Mouse (Mus musculus): ENCODE measurements at regions not wholly inside any gene's neighbourhood (a gene's known extent, or its start where the extent isn't known, plus 50 kb on each side); places are given as distances from the start of the nearest gene placed in this dataset.

DNA sequence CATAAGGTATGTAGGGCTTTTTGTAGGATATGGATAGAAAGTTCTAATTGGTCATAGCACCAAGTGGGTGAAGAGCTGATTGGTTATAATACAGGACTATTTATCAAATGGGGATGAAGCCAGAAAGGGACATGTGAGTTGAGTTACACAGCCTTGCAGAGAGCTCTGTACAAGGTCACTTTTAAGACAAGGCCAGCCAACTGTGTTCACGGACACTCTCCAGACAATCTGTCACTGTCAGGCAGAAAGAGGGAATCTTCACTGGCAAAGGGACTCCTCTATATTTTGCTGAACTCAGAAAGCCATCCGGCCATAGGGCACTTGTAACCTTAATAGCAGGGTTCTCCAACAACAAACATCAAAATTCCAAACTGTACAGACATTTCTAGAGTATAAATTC lies 95.5 kb upstream of the Il15 start:
- no peaks in the 10 kb centered on the region for H3K4me1 ChIP-seq (replicated peaks; ENCODE audit: control insufficient read depth, insufficient read depth, low read length)
- WGBS = 78% methylated on average over 2 of the region's 2 CpGs
- no peak for DNase-seq (ENCODE audit: low spot score)
- no peak overlapping the region for H3K9ac ChIP-seq
- no peak overlapping the region for H3K27ac ChIP-seq
- H3K4me3 ChIP-seq (replicated peaks; ENCODE audit: low read length) = no peak overlapping the region
- no peaks in the 10 kb centered on the region for H3K9me3 ChIP-seq (ENCODE audit: control insufficient read depth, low read length)
- no peaks in the 10 kb centered on the region for H3K27me3 ChIP-seq (ENCODE audit: control insufficient read depth, insufficient read depth, low read length)
- no peak overlapping the region for H3K4me2 ChIP-seq (replicated peaks)
- no peaks in the 10 kb centered on the region for H3K36me3 ChIP-seq (replicated peaks; ENCODE audit: control insufficient read depth, insufficient read depth)
- no peak for ATAC-seq (ENCODE audit: low FRiP score)

DNA sequence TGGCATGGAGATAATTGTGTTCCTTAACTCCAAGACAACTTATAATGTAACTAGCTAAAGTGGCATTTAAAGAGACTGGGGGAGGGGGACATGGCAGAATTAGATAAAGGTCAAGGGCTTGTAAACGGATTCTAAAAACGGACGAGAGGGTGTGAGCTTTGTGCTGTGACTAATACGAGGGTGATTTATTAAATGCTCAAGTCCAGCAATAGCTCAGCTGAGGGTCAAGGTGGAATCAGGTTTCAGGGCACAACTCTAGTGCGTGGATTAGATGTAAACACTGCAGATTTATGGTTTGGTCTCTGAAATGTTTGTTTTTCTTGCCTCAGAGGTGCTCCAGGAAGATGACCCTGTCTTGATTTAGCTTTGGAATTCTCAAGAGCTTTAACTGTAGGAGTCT lies 74.8 kb upstream of the Il15 start:
- 43% methylated on average over 5 of the region's 5 CpGs for WGBS

DNA sequence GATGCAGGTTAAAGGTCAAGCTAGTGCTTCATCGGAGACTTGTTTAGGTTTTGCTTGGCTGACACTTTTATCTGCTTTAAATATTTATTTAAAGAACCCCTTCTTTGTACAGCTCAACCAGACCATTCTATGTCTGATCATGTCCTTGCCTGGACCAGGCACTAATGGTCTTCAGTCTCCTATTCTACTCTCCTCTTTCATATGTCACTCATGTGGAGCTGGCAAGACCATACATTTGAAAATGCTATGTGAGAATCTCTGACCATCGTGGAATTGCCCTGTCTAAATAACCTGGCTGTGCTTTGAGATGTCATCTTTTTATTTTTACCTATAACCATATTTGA lies 74.4 kb upstream of the Il15 start:
- DNase-seq (ENCODE audit: low spot score) = no peak
- Histone ChIP-seq H3K4me2 (replicated peaks) (no peak overlapping the region), H3K4me3 (replicated peaks; ENCODE audit: low read length) (no peak overlapping the region), H3K9ac (no peak overlapping the region), H3K27me3 (ENCODE audit: control insufficient read depth, insufficient read depth, low read length) (no peaks in the 10 kb centered on the region), H3K9me3 (ENCODE audit: control insufficient read depth, low read length) (no peaks in the 10 kb centered on the region), H3K27ac (no peak overlapping the region), H3K36me3 (replicated peaks; ENCODE audit: control insufficient read depth, insufficient read depth) (no peaks in the 10 kb centered on the region), H3K4me1 (replicated peaks; ENCODE audit: control insufficient read depth, insufficient read depth, low read length) (no peaks in the 10 kb centered on the region)
- 49% methylated on average over 2 of the region's 2 CpGs for WGBS
- no peak for ATAC-seq (ENCODE audit: low FRiP score)

More for the DNA sequence above, 74.8 kb upstream of the Il15 start:
- Histone ChIP-seq H3K4me1 (replicated peaks; ENCODE audit: control insufficient read depth, insufficient read depth, low read length) (no peaks in the 10 kb centered on the region), H3K9ac (no peak overlapping the region), H3K27me3 (ENCODE audit: control insufficient read depth, insufficient read depth, low read length) (no peaks in the 10 kb centered on the region), H3K4me3 (replicated peaks; ENCODE audit: low read length) (no peak overlapping the region), H3K4me2 (replicated peaks) (no peak overlapping the region), H3K36me3 (replicated peaks; ENCODE audit: control insufficient read depth, insufficient read depth) (no peaks in the 10 kb centered on the region), H3K27ac (no peak overlapping the region), H3K9me3 (ENCODE audit: control insufficient read depth, low read length) (no peaks in the 10 kb centered on the region)
- ATAC-seq (ENCODE audit: low FRiP score) (no peak), DNase-seq (ENCODE audit: low spot score) (no peak)

DNA sequence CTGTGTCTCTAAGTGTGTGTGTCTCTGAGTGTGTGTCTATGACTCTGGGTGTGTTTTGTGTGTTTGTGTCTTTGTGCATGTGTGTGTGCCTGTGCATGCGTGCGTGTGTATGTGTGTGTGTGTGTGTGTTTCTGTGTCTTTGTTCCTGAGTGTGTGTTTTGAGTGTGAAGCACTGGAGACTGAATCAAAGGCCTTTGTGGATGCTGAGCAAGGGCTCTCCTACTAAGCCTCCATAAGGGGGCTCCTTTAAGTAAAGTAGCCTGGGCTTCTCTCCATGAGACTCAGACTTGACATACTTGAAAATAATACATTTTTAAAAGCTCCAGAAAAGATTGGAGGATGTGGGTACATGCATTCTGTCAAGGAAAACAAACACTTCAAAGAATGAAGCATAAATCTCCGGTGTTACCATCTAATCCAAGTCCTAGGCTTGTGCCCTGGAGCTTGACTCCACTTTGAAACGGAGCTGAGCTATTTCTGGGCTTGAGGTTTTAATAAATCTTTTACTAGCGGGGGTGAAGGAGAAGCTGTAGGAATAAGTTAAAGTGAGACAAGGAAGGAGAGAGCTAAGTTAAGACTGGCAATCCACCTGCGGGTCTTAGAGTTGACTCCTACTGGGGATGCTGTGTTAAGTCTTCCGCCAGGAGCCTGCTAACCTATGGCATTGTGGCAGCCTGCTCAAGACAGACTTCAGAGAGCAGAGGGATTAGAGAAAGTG lies 73.8 kb upstream of the Il15 start:
- no peaks in the 10 kb centered on the region for H3K9me3 ChIP-seq (ENCODE audit: control insufficient read depth, low read length)
- no peak overlapping the region for H3K9ac ChIP-seq
- no peaks in the 10 kb centered on the region for H3K36me3 ChIP-seq (replicated peaks; ENCODE audit: control insufficient read depth, insufficient read depth)
- no peak overlapping the region for H3K4me2 ChIP-seq (replicated peaks)
- H3K4me3 ChIP-seq (replicated peaks; ENCODE audit: low read length) = no peak overlapping the region
- ATAC-seq (ENCODE audit: low FRiP score) (no peak), DNase-seq (ENCODE audit: low spot score) (no peak)
- no peaks in the 10 kb centered on the region for H3K4me1 ChIP-seq (replicated peaks; ENCODE audit: control insufficient read depth, insufficient read depth, low read length)
- no peak overlapping the region for H3K27ac ChIP-seq
- no peaks in the 10 kb centered on the region for H3K27me3 ChIP-seq (ENCODE audit: control insufficient read depth, insufficient read depth, low read length)
- 79% methylated on average over 7 of the region's 7 CpGs for WGBS

DNA sequence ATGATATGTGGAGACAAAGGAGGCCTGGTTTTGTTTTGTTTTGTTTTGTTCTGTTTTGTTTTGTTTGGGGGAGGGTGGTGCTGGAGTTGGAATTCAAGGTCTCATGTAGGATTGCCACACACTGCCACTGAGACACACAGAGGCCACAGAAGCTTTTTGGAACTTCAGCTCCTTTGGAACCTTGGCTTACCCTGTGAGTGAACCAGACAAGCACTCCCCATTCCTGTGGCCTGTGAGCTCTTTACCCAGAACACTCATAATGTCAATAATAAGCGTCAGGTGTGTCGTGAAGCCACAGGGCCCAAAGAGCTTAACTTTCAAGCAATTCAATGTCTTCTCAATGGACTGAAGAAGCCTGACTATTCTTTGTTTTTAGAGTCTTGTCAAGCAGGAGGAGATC lies 70.2 kb upstream of the Il15 start:
- DNase-seq (ENCODE audit: low spot score) (no peak), ATAC-seq (ENCODE audit: low FRiP score) (no peak)
- Histone ChIP-seq H3K4me1 (replicated peaks; ENCODE audit: control insufficient read depth, insufficient read depth, low read length) (no peaks in the 10 kb centered on the region), H3K4me3 (replicated peaks; ENCODE audit: low read length) (no peak overlapping the region), H3K9ac (no peak overlapping the region), H3K27ac (no peak overlapping the region), H3K4me2 (replicated peaks) (no peak overlapping the region), H3K36me3 (replicated peaks; ENCODE audit: control insufficient read depth, insufficient read depth) (no peaks in the 10 kb centered on the region), H3K27me3 (ENCODE audit: control insufficient read depth, insufficient read depth, low read length) (no peaks in the 10 kb centered on the region), H3K9me3 (ENCODE audit: control insufficient read depth, low read length) (no peaks in the 10 kb centered on the region)
- 92% methylated on average over 2 of the region's 2 CpGs for WGBS

DNA sequence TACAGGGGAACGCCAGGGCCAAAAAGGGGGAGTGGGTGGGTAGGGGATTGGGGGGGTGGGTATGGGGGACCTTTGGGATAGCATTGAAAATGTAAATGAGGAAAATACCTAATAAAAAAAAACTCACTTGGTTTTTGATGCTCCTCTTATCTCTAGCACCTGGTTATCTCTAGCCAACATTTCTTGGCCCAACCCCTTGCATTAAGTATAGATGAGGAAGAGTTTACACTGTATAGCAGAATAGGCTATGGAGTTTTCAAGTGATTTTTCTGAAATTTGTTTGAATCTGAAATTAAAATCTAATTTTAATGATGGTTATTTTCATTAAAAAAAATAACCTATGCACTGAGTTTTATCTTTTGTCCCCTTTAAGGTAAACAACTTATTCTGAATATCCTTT lies 68.8 kb upstream of the Il15 start:
- no CpG with 5 or more reads among the region's 1 CpGs for WGBS
- ATAC-seq (ENCODE audit: low FRiP score) = no peak

DNA sequence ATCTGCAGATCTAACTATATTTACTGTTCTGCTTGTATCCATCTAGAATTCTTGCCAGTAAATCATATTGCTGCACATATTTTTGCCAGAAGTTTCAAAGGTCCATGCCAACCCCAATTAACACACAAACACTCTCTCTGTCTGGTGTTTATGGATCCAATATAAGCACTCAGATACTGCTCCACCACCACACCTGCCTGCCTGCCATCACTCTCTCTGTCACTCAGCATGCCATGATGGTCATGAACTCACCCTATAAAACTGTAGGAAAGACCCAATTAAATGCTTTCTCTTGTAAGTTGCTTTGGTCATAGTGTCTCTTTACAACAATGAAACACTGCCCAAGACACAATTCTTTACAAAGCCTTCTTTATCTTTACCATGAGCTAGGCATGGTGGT lies 66.8 kb upstream of the Il15 start:
- H3K27ac ChIP-seq = no peak overlapping the region
- no peaks in the 10 kb centered on the region for H3K36me3 ChIP-seq (replicated peaks; ENCODE audit: control insufficient read depth, insufficient read depth)
- H3K4me1 ChIP-seq (replicated peaks; ENCODE audit: control insufficient read depth, insufficient read depth, low read length) = no peaks in the 10 kb centered on the region
- H3K4me2 ChIP-seq (replicated peaks) = no peak overlapping the region
- no peak overlapping the region for H3K9ac ChIP-seq
- H3K9me3 ChIP-seq (ENCODE audit: control insufficient read depth, low read length) = no peaks in the 10 kb centered on the region
- H3K27me3 ChIP-seq (ENCODE audit: control insufficient read depth, insufficient read depth, low read length) = no peaks in the 10 kb centered on the region
- ATAC-seq (ENCODE audit: low FRiP score) (no peak), DNase-seq (ENCODE audit: low spot score) (no peak)
- H3K4me3 ChIP-seq (replicated peaks; ENCODE audit: low read length) = no peak overlapping the region

More for the DNA sequence above, 68.8 kb upstream of the Il15 start:
- DNase-seq (ENCODE audit: low spot score) = no peak
- no peak overlapping the region for H3K4me2 ChIP-seq (replicated peaks)
- H3K4me3 ChIP-seq (replicated peaks; ENCODE audit: low read length) = no peak overlapping the region
- H3K27ac ChIP-seq = no peak overlapping the region
- no peak overlapping the region for H3K9ac ChIP-seq
- H3K27me3 ChIP-seq (ENCODE audit: control insufficient read depth, insufficient read depth, low read length) = no peaks in the 10 kb centered on the region
- H3K4me1 ChIP-seq (replicated peaks; ENCODE audit: control insufficient read depth, insufficient read depth, low read length) = no peaks in the 10 kb centered on the region
- no peaks in the 10 kb centered on the region for H3K9me3 ChIP-seq (ENCODE audit: control insufficient read depth, low read length)
- no peaks in the 10 kb centered on the region for H3K36me3 ChIP-seq (replicated peaks; ENCODE audit: control insufficient read depth, insufficient read depth)

DNA sequence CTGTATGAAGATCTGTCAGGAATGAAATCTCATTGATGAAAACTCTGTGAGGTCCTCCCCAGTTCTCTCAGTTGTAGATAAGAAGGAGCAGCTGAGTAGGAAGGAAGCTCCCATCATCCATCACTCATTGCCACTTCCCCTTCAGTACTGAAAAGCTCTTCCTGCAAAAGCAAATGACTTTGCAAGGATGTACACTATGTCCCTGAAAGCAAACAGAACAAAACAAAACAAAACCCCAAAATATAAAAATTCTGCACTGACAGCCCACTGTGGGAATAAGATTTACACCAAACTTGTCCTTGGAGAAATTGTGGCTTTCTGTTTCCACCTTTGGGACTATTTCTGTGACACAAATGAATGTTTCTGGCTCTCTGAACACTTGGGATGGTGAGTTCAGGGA lies 59.8 kb upstream of the Il15 start:
- Histone ChIP-seq H3K27me3 (ENCODE audit: control insufficient read depth, insufficient read depth, low read length) (no peaks in the 10 kb centered on the region), H3K4me1 (replicated peaks; ENCODE audit: control insufficient read depth, insufficient read depth, low read length) (no peaks in the 10 kb centered on the region), H3K4me2 (replicated peaks) (no peak overlapping the region), H3K9me3 (ENCODE audit: control insufficient read depth, low read length) (no peaks in the 10 kb centered on the region), H3K9ac (no peak overlapping the region), H3K36me3 (replicated peaks; ENCODE audit: control insufficient read depth, insufficient read depth) (no peaks in the 10 kb centered on the region), H3K4me3 (replicated peaks; ENCODE audit: low read length) (no peak overlapping the region), H3K27ac (no peak overlapping the region)
- DNase-seq (ENCODE audit: low spot score) (no peak), ATAC-seq (ENCODE audit: low FRiP score) (no peak)

DNA sequence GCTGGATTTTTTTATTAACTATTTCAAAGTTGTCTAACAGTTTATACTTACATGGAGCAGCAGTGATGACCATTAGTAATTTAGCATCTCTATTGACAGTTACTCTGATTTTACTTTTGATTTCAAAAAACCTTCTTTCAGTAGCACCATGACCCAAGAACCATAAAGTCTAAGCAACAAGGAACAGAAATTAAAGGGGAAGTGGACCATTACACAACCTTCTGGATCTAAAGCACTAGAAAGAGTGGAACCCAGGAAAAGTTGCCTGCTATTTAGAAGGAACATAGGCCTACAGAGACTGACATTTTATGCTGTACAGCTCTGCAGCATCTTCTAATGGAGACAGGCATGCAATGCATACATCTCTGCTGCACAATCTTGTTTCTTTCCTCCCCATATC lies 56.0 kb upstream of the Il15 start:
- no peak overlapping the region for H3K9ac ChIP-seq
- no peaks in the 10 kb centered on the region for H3K36me3 ChIP-seq (replicated peaks; ENCODE audit: control insufficient read depth, insufficient read depth)
- no peaks in the 10 kb centered on the region for H3K4me1 ChIP-seq (replicated peaks; ENCODE audit: control insufficient read depth, insufficient read depth, low read length)
- H3K27ac ChIP-seq = no peak overlapping the region
- H3K9me3 ChIP-seq (ENCODE audit: control insufficient read depth, low read length) = no peaks in the 10 kb centered on the region
- no peak overlapping the region for H3K4me2 ChIP-seq (replicated peaks)
- ATAC-seq (ENCODE audit: low FRiP score) (no peak), DNase-seq (ENCODE audit: low spot score) (no peak)
- H3K27me3 ChIP-seq (ENCODE audit: control insufficient read depth, insufficient read depth, low read length) = no peaks in the 10 kb centered on the region
- no peak overlapping the region for H3K4me3 ChIP-seq (replicated peaks; ENCODE audit: low read length)

DNA sequence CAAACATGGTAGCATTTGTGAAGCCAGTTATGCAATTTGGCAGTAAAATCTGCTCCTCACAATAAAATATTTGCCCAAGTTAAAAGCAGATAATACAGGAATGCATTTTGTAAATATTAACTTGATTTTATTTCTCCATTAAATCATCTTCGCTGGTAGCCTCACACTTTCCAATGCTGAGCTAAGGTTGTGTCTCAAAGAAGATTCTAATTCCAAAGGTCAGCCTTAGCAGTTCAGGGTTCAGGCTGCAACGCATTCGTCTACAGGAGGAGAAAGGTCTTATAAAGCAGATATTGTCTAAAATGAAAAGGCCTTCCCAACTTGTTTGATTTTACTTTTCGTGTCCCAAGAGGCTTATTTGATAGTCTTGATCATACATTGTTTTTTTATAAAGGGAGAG lies 51.0 kb upstream of the Il15 start:
- no peak for DNase-seq (ENCODE audit: low spot score)
- no peaks in the 10 kb centered on the region for H3K27me3 ChIP-seq (ENCODE audit: control insufficient read depth, insufficient read depth, low read length)
- no peak overlapping the region for H3K4me2 ChIP-seq (replicated peaks)
- no peak overlapping the region for H3K27ac ChIP-seq
- 66% methylated on average over 4 of the region's 4 CpGs for WGBS
- H3K4me3 ChIP-seq (replicated peaks; ENCODE audit: low read length) = no peak overlapping the region
- no peak overlapping the region for H3K9ac ChIP-seq
- H3K4me1 ChIP-seq (replicated peaks; ENCODE audit: control insufficient read depth, insufficient read depth, low read length) = no peaks in the 10 kb centered on the region
- no peaks in the 10 kb centered on the region for H3K9me3 ChIP-seq (ENCODE audit: control insufficient read depth, low read length)
- ATAC-seq (ENCODE audit: low FRiP score) = no peak
- no peaks in the 10 kb centered on the region for H3K36me3 ChIP-seq (replicated peaks; ENCODE audit: control insufficient read depth, insufficient read depth)
